Mouse (Mus musculus) lung, postnatal 36 days (tissue): Measurements from ENCODE around the gene Dixdc1.

ENCODE experiments used
- DNase-seq: peaks from one replicate; pipeline ENCODE4 v3.0.0; 2022; ENCODE audit warnings: mixed read lengths

Gene Dixdc1

GRCm38 (mm10) chr9:50742744-50743143 lies 3.4 kb upstream of the Dixdc1 start:
- no peak for DNase-seq

DNA sequence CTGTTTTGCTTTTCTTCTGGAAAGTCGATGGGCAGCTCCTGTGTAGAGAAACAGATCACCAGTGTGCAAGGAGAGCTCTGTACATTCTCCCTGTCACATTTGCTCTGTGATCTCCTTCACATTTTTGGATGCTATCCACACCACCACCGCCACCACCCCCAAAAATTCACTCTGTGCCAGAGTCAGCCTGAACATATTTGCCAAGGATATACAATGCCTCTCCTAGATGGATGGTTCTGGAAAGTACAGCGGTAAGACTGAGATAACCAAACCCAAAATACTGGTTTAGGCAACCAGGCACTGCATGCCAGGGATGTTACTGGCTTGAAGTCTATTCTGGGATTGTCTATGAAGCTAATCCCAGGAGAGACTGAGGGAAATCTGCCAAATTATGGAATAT lies 2.9 kb upstream of the Dixdc1 start:
- DNase-seq, result no peak

DNA sequence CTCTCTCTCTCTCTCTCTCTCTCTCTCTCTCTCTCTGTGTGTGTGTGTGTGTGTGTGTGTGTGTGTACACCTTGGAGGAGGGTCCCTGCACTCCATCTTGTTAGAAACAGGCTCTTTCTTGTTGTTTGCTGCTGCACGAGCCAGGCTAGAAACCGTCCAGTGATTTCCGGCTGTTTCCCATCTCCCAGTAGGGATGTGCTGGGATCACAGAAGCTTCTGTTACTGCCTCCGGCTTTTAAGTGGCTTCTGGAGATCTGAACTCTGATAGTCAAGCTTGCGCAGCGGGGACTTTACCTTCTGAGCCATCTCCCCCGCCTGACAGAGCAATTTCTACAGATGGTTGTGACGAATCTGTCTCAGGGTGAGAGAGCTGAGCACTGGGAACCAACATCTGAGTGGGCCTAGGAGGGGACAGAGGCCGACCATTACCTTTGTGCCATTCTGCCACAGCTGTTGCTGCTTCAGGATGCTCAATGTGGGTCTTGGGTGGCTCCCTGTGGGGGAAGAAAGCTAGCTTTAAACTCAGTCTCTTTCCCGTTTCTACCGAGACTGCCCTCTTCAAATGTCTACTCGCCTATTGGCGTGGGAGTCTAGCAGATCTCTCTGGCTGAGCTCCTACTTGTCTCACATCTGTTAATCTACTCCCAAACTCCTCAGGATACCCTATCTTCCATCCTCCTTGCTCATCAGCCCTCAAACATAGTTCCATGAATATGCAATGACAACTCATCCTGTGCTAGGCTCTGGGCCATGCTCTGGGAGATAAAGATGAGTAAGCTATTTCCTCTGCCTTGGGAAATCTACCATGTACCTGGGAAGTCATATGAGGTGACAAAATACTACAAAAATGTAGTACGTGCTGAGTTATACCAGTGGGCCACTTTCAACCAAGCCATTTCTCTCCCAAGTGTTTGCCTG lies 1.8 kb upstream of the Dixdc1 start:
- DNase-seq, result no peak

DNA sequence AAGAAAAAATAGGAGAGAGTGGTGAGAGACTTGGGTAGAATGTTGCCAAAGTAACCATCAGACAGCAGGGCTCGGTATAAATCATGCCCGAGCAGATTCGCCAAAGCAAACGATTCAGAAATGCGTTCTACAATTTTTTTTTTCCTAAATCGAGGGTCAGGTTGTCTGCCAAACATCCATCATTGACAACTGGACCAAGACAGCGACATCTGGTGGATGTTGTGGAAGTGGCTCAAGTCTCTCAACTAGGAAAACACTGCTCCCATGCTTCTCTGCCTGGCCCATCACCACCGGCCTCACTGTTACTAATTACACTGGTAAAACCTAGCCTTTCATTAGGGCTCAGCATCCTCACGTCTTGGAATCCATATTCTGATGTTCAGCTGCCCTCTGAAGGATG lies 4.3 kb downstream of the Dixdc1 start:
- peak; percentile 87 for DNase-seq

DNA sequence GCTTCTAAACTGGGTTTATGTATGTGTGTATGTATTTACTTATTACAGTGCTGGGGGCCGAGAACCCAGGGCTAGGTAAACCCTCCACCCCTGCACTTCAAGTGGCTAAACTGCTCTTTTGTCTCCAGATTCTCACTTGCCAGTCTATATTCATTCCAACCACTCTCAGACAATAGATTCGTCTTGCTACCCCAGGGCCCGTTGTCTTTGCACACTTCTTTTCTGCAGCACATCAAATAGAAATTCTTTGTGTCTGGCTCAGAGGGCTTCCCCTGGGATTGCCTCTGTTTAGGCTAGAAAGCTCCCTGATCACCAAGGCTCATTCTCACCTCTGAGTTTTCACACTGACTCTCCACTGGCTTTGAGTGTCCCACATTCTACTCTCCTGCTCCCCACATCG lies 6.8 kb downstream of the Dixdc1 start:
- DNase-seq, result no peak

DNA sequence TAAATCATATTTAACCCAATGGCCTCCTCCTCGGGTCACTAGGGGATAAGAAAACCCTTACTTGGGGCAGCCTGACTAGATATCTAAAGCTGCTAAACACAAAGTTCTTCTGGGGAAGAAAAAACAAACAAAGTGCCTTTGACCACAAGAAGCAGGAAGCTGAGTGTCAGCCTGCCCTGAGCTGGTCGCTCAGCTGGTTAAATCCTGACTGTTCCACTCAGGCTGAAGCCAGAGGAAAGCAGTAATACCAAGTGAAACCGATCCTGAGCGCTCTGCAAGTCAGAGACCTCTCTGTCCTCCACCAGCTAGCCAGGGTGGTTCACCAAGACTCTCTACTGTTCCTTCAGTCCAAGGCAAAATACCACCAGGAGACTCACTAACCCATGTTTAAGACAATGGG lies 9.7 kb downstream of the Dixdc1 start:
- DNase-seq, result no peak

- peak; percentile 59 for DNase-seq
Observed at GRCm38 (mm10) chr9:50727925-50728651, 11.2 kb downstream of the Dixdc1 start.

- no peak for DNase-seq
Observed at GRCm38 (mm10) chr9:50727171-50727924, 12.0 kb downstream of the Dixdc1 start.

GRCm38 (mm10) chr9:50725921-50726590 lies 13.3 kb downstream of the Dixdc1 start:
- DNase-seq, result no peak

DNA sequence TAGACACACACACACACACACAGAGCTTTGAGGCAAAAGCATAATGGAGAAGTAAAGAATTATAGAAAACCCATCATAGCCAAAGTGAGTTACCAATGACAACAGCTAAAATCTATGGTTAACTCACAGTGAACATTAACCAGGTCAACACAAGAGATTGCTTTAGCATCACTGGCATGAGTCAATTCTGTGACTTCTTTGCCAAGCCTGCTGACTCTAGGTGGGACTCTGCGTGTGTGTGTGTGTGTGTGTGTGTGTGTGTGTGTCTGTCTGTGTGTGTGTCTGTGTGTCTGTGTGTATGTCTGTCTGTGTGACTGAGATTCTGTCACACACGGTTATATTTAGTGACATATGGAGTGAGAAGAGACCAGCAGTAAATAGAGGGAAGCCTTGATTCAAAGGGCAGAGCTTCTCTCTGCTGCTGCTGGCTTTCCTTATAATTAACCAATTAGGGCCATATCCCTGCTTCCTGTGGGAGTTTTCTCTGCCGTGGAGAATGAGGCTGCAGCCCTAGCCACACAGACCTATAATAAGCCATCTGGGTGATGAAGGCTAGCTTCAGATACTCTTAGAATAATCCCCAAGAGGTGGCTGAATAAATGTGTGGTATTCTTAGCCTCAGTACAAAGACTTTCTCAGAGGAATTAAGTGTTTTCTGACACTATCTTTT lies 14.5 kb downstream of the Dixdc1 start:
- no peak for DNase-seq

DNA sequence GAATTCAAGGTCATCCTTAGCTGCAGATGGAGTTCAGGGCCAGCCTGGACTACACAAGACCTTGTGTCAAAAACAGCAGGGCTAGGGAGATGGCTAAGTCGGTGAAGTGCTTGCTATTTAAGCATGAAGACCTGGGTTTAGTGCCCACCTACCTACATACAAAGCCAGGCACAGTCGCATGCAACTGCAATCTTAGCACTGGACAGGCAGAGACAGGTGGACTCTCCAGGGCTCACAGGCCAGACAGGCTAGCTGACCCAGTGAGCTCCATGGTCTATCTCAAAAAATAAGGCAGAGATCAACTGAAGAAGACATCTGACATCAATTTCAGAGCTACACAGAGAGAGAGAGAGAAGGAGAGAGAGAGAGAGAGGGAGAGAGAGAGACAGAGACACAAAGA lies 15.2 kb downstream of the Dixdc1 start:
- DNase-seq, result no peak

DNA sequence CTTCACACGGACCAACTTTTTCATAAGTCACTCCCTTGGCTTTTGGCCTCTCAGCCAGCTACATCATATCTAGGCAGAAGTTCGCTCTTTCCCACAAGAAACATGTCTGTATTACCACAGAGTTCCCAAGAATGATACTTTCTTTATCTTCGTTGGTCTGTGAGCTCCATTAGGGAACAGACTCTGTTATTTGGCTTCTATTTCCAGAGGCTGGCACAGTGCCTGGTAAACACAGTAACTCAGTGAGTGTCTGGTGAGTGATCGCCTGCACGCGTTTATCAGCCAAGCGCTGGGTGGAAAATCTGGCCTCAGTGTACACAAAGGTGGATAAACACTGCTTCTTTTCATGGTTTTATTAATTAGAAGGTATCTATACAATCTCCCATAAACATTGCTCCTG lies 15.9 kb downstream of the Dixdc1 start:
- peak; percentile 91 for DNase-seq

DNA sequence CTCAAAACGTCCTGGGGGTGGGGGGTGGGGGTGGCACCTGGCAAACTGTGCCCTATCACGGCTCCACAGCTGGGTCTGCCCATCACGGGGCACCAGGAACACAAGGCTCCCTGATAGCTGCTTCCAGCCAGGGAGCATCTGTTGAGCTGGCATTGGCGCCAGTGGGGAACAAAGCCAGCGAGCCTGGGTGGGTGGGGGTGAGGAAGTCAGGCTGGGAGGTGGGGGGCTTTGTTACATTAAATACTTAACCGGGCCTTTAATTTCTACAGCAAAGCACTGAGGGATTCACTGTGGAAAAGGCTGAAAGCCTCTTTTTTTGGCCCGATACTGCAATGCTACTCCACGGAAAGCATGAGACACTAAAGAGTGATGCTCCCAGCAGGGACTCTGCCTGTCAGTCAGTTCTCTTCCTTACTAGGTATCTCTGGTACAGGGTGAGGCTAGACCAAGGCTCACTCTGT lies 16.8 kb downstream of the Dixdc1 start:
- no peak for DNase-seq

DNA sequence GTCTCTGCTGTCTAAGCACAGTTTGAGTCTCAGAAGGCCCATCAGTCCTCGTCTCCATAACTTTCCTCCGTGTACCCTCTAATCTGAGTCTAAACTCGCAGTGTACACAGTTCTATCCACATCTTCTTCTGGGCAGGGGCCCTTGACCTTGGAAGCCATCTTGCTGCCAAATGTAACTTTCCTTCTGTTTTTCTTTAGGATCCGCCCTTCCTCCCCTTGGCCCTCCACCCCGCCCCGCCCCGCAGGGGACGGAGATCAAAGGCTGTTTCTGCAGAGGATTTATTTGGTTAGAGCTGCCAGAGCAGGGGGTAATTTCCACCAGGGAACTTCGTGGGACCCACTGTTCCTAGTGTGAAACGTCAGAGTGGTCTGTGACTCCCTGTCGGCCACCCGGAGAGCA lies 18.3 kb downstream of the Dixdc1 start:
- DNase-seq, result no peak

DNA sequence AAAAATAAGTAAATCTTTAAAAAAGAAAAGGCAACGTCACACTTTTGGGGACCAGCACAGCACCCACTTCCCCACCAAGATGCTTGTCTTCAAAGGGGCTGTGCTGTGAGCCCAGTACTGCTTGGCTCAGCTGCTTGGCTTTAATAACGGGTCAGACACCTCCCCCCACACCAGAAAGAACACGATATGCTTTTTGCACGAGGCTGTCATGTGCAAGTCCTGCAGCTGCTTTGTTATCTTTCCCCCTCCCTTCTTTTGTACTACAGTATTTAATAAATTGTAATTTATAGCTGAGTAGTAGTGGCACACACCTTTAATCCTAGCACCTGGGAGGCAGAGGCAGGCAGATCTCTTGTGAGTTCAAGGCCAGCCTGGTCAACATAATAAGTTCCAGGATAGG lies 20.4 kb downstream of the Dixdc1 start:
- no peak for DNase-seq

- DNase-seq, result peak; percentile 32
Observed at GRCm38 (mm10) chr9:50714188-50714587, 25.1 kb downstream of the Dixdc1 start.

GRCm38 (mm10) chr9:50711337-50711736 lies 28.0 kb downstream of the Dixdc1 start:
- no peak for DNase-seq

- DNase-seq, result peak; percentile 47
Observed at GRCm38 (mm10) chr9:50709108-50709507, 30.2 kb downstream of the Dixdc1 start.

DNA sequence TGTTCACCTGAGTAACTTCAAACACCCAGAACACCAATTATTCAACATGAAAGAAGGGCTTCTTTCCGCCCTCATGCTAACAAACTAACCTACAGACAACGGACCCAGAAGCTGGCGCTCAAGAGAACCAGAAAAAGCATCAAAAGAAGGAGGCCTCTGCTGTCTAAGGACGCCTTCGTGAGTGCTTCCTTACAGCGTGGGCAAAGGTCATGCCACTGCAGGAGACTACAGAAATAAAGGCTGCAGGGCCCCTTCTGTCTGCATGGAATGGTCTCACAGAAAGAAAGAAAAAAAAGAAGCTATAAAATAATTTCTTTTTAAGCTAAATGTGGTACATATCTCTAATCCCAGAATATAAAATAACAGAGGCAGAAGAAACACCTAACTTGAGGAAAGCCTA lies 34.4 kb downstream of the Dixdc1 start:
- no peak for DNase-seq

- peak; percentile 95 for DNase-seq
Observed at GRCm38 (mm10) chr9:50700921-50701691, 38.2 kb downstream of the Dixdc1 start.
